Mouse (Mus musculus): ENCODE data around the gene Ablim1.
A peak's percentile ranks its signal among the peaks of the same experiment; 100 is the strongest.

GRCm38 (mm10) chr19:57029461-57029860, 285.3 kb downstream of the Ablim1 start:
- no peak for TF ChIP-seq POLR2A (IDR thresholded peaks at IDR 0.05; ENCODE audit: insufficient read depth, low read depth, low read length)
- 0 out of 2 replicates have a peak, but pooled peaks have one; percentile 11 for TF ChIP-seq EP300 (IDR thresholded peaks at IDR 0.05; ENCODE audit: insufficient read depth, low read depth, low read length)

All from heart, adult 2 months (tissue).